Mouse (Mus musculus) cerebellum, adult 9-11 months (tissue): ENCODE results near the gene Gpc6.

Experiments
- DNase-seq: peaks from one replicate; pipeline ENCODE4 v3.0.0; 2022

The Gpc6 gene

GRCm38 (mm10) chr14:117490469-117490868, 565.4 kb downstream of the Gpc6 start:
- no peak for DNase-seq

- no peak for DNase-seq
These were observed 570.0 kb downstream of the Gpc6 start for GRCm38 (mm10) chr14:117495118-117495517.

DNA sequence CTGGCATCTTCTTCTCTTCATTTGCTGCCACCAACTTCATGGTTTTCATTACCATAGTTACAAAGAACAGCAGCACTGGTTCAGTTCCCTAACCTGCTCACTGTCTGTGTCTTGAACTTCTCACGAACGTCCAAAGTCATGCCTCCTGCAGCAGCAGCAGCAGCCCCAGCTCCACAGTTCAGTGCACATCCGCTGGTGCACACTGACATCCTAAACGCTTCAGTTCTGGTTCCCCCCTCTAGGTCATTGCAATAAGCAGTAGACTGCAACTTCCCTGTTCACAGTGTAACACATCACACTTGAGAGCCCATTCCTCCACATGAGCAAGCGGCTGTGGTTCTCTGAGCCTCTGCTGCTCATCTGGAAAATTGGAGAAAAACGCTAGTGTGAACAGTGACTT, 573.7 kb downstream of the Gpc6 start:
- DNase-seq, result no peak

DNA sequence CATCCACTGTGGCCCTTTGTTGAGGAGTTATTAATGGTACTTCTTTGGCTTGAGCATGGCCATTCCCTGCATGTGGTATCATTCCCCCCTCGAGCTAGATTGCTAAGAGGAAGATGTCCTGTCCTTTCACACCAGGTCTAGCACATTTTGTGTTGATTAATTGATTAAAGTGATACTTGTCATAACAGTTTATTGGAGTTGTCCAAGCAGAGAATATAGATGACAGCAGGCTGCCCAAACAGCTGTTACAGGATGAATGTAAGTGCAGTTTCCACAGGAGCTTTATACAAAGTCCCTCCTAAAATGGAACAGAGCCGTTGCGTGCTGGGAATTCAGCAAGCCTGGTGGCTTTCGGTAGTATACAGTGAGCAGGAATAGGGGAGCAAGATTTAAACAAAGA, 574.2 kb downstream of the Gpc6 start:
- DNase-seq, result no peak

- DNase-seq, result no peak
These were observed 589.7 kb downstream of the Gpc6 start for GRCm38 (mm10) chr14:117514829-117515228.

- no peak for DNase-seq
These were observed 594.5 kb downstream of the Gpc6 start for GRCm38 (mm10) chr14:117519574-117519973.

DNA sequence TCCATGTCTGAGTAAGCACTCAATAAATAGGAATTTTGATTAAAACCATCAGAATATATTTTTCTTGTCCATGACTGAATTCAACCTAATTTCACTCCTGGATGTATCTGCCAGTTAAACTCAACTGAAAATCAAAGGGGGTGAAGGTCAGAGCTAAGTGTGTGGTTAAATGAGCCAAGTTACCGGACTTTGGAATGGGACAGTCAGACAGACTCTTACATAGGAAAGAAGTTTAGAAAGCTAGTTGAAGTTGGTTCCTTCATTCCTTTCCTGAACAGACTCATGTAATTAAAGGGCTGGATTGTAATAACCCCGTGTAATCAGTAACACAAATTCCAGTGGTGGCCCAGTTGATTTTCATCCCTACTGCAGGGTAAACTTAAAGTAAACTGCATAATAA, 595.6 kb downstream of the Gpc6 start:
- no peak for DNase-seq

DNA sequence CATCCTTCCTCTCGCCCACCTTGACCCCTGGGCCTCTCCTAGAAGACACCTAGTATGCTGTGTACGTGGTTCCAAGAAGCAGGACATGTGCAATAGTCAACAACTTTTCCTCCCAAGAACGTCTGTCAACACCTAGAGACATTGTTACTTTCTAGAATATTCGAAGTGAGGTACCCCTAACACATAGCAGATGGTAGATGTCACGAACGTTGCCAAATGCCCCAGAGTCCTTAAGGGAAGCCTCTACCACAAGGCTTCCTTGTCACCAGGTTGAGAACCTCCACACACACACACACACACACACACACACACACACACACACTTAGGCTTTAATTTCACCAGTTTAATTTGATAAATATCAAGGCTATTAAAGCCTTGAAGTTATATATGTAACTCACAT, 600.0 kb downstream of the Gpc6 start:
- DNase-seq, result no peak

GRCm38 (mm10) chr14:117527053-117527452, 601.9 kb downstream of the Gpc6 start:
- no peak for DNase-seq

GRCm38 (mm10) chr14:117529439-117529838, 604.3 kb downstream of the Gpc6 start:
- no peak for DNase-seq

DNA sequence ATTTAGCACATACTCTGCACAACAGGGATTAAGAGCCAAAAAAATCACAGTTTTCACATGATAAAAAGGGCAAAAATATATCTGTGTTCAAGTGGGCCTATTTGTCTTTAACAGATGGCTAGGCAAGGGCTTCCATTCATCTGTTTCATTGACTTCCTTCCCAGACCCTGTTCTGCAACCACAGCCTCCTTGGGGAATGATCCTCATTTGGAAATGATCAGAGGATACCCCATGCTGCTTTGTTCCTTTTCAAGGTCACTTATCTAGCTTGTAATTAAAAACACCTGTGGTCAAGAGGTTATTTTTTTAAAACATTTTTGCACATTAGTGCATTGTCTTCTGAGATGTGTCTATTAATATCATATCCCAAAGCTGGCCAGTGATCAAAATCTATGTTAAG, 627.7 kb downstream of the Gpc6 start:
- DNase-seq, result no peak

- DNase-seq, result no peak
These were observed 631.7 kb downstream of the Gpc6 start for GRCm38 (mm10) chr14:117556715-117557320.

- DNase-seq, result no peak
These were observed 637.0 kb downstream of the Gpc6 start for GRCm38 (mm10) chr14:117562146-117562545.

DNA sequence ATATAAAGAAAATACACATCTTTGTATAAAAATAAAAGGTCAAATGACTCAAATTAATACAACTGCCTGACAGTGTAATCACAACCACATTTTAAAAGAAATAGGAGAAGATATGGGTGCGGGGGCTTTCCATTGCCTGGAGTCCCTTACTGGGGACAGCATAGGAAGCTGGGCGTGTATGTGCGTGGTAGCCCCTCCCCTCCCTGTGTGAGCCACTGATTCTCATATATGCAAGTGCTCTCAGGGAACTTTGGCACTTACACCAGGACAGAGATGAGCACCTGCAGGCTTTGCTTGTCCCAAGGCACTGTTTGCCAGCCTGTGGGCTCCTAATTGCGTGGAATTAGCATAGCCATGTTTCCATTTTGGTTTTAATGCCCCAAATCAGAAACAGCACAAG, 644.2 kb downstream of the Gpc6 start:
- DNase-seq, result no peak

GRCm38 (mm10) chr14:117572213-117572612, 647.1 kb downstream of the Gpc6 start:
- no peak for DNase-seq

- no peak for DNase-seq
These were observed 649.1 kb downstream of the Gpc6 start for GRCm38 (mm10) chr14:117574216-117574615.

DNA sequence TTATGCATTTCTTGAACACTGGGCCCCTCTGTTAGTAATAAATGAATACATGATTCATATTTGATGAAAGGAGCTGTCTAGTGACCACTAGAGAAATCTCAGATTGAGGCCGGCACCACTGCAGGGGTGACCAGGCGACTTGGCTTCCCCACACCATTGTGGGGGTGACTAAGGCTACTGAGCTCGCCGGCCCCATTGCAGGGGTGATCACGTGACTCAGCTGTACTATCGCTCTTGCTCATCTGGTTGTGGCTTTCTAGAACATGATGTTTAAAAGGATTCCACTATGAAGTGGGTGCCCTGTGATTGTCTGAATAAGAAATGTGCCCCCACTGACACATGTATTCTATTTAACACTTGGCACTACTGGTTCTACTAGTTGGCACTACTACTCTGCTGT, 656.6 kb downstream of the Gpc6 start:
- DNase-seq, result no peak

DNA sequence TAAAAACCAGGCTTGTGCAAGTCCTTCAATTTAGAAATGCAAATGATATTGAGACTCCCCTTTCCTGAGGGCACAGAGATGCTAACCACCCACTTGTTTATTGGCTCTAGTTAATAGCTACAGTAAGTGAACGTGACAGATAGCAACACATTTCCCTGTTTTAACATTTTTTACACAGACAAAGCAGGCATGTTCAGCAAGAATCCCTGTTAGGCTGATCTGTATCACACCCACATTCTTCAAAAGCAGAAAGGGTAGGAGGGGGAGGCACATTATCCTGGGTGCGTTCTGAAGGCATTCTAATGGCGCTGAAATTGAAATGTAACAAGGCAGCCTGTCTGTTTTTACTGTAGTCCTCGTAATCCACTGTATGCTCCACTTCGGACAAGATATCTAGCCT, 674.6 kb downstream of the Gpc6 start:
- no peak for DNase-seq

DNA sequence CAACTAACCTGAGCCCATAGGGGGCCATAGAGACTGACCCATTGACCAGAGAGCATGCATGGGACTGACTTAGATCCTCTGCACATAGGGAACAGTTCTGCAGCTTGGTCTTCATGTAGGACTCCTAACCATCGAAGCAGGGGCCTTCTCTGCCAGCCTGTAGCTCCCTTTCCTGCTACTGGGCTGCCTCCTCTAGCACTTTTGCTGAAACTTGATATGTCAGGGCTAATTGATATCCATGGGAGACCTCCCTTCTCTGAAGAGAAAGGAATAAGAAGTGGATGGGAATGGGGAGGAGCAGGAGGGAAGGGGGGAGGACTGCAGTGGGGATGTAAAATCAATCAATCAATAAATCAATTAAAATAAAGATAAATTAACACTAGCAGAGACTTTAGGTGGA, 678.7 kb downstream of the Gpc6 start:
- DNase-seq, result no peak

- DNase-seq, result no peak
These were observed 680.6 kb downstream of the Gpc6 start for GRCm38 (mm10) chr14:117605750-117606149.

DNA sequence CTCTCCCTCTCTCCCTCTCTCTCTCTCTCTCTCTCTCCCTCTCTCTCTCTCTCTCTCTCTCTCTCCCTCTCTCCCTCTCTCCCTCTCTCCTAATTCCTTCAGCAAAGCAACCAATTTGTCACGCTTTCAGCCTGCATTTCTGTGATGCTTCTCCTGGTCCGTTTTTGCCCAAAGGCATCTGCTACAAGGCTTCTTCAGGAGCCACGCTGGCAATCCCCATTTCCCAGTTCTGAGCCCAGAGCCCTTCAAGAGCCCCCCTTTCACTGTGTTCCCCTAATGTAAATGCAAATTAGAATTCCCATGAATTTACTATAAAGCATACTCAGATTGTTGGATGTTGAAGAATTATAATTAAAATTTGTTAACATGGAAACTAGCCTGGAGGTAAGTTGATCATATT, 686.0 kb downstream of the Gpc6 start:
- no peak for DNase-seq

GRCm38 (mm10) chr14:117625100-117625710, 700.1 kb downstream of the Gpc6 start:
- no peak for DNase-seq

DNA sequence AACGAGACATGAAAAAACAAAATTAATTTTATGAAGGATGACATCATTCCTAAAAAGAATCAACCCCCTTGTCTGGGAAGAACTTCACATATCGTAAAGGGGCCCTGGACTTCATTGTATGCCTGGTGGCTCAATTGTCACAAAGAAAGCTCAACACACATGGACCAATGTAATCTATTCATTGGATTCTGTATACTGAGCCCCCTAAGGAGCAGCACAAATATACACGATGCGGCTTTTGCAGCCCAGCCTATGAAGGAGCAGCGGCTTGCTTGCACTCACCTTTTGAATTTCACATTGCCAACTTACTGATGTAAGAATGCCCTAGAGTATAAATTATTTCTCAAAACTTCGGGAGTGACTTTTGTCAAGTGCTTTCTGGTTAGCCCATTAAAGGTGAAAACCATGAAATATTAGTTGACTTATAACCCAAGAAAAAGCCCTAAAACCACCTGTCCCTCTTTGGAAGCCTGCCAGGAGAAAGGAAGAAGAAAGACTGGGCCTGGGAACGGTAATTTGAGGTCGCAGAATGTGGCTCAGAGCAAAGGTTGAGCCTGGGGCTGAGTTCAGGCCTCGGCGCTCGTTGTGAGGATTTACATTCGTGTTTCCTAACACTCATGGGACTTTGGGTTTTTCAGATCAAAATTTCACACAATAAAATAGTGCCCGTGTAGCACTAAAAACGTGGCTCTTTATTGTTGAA, 709.3 kb downstream of the Gpc6 start:
- no peak for DNase-seq

GRCm38 (mm10) chr14:117641853-117642252, 716.7 kb downstream of the Gpc6 start:
- DNase-seq, result no peak

DNA sequence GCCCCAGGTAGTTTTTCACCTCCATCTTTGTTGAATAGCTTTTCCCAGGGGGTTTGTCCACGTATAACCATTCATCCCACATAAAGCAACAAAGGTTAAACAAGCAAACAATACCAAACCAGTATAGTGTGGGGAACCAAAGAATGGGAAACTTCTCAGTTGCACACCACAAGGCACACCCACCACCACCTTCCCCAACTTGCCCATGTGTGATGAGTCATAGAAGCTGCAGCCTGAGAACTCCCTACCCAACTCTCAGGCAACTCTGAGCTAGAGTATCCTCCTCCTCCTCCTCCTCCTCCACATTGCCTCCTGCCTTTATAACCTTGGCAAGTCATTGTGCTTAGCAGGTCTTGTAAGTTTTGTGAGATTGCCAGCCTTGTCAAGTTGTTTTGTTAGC, 718.0 kb downstream of the Gpc6 start:
- no peak for DNase-seq
